Mouse (Mus musculus) spleen, adult 2 months (tissue): ENCODE data around the gene Nkain2. TPM values are rescaled to one million over a fixed set of nuclear protein-coding genes. Genes with fewer than 3 reads are reported as not detected.
"Not testable (repeated sequence)": the region's sequence is repeated elsewhere in the genome, so short reads cannot be mapped to it uniquely, and the experiment has no call there.

Experiments
- DNase-seq, 2 experiments: peaks; one replicate each; pipeline versions ENCODE4 v3.0.0 to v3.0.0-alpha.2; 2012 to 2021; ENCODE audit warnings: low spot score in 2 of 2, low read depth in 1 of 2
- H3K27ac ChIP-seq: fragments of 200-500 bp; 2 replicates; pipeline ENCODE4 v1.5.1; 2012; ENCODE audit warnings: low read length, inconsistent platforms; ENCODE audit not compliant: insufficient read depth
- H3K27me3 ChIP-seq: fragments of 200-500 bp; 2 replicates; pipeline ENCODE4 v1.6.1; 2012; ENCODE audit warnings: mild to moderate bottlenecking, moderate library complexity, low read length, inconsistent platforms; ENCODE audit not compliant: control insufficient read depth, insufficient read depth
- H3K36me3 ChIP-seq: fragments of 200-500 bp; 2 replicates; pipeline ENCODE4 v1.6.1; 2012; ENCODE audit warnings: mild to moderate bottlenecking, low read length, inconsistent platforms; ENCODE audit not compliant: control insufficient read depth, insufficient read depth
- H3K4me1 ChIP-seq: fragments of 200-500 bp; 2 replicates; pipeline ENCODE4 v1.6.1; 2011; ENCODE audit warnings: inconsistent platforms; ENCODE audit not compliant: control insufficient read depth, insufficient read depth, insufficient read length
- H3K4me3 ChIP-seq: fragments of 200-500 bp; 2 replicates; pipeline ENCODE4 v1.5.1; 2011; ENCODE audit warnings: mild to moderate bottlenecking, inconsistent platforms; ENCODE audit not compliant: insufficient read depth, insufficient read length; ENCODE audit errors: extremely low read depth
- CTCF ChIP-seq: fragments of 200-500 bp; IDR thresholded peaks from 2 replicates; pipeline ENCODE4 v1.5.1; 2011; ENCODE audit warnings: mild to moderate bottlenecking, inconsistent platforms; ENCODE audit not compliant: insufficient read depth, insufficient read length, insufficient replicate concordance; ENCODE audit errors: extremely low read depth
- POLR2A ChIP-seq: fragments of 200-500 bp; IDR thresholded peaks from 2 replicates; pipeline ENCODE4 v1.6.1; 2011; ENCODE audit warnings: low read depth, low read length, inconsistent platforms
- WGBS: fragments of 180-500 bp; shearing (Covaris S2); methylation state at CpG from one replicate; pipeline ENCODE4 v1.1.7; 2018; 5-methylcytosine and 5-hydroxymethylcytosine counted together
- polyA plus RNA-seq: library from polyadenylated mRNA; depleted of rRNA; stranded (reverse); fragments of >200 nt; gene quantifications from 2 replicates; pipeline ENCODE4 v1.2.3, GENCODE M21; 2012

Gene Nkain2
- polyA plus RNA-seq, 1 experiment: 0.05 TPM

DNA sequence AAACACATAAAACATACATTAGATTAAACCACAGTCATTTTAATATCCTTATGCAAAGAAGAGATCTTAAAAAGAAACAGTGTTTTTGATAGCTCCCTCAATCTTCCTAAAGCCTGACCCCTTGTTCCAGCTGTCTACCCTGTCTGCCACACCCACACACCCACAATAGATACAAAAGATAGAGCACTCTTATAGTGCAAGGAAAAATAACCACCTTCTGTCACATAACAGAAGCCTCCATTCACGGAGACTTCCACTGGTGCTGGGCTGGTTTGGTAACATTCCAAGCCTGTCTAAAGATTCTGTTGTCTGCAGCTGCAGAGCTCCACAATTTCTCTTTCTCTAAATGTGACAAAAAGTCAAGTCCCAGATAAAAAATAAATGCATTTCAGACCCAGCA is 20.7 kb downstream of the Nkain2 start:
- H3K36me3 ChIP-seq: no peaks in the 10 kb centered on the region
- DNase-seq: no peak
- H3K4me3 ChIP-seq: no peak overlapping the region
- TF ChIP-seq CTCF: no peak
- TF ChIP-seq POLR2A: no peak
- 60% methylated on average over 1 of the region's 1 CpGs for WGBS
- no peaks in the 10 kb centered on the region for H3K4me1 ChIP-seq
- H3K27ac ChIP-seq: no peak overlapping the region
- no peaks in the 10 kb centered on the region for H3K27me3 ChIP-seq

DNA sequence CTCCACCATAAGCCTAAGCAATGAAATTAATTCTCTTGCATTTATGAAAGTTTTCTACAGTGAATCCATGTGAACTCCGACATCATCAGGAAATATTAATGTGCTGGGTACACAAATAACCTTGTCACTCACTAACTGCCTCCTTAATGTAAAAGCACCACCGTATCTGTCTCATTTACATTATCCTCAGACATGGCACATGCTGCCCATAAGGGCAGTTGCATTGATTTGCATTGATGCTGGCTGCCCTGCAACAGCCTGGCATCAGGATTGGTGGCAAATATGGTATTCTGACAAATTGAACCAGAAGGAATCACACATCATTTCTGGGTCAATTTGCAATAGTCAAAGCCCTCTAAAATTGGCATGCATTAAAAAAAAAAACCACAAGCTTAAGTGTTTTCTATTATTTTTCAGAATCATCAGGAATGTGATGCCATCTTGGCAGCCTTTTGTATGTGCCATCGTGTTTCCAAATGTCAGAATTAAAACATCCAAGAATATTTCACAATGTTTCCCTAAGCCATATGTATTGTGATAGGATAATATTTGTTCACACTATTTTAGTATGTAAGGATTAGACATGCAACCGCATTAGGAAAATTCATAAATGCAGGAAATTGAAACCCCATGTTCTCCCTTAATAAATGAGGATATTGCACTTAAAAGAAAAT is 74.9 kb downstream of the Nkain2 start:
- 85% methylated on average over 4 of the region's 4 CpGs for WGBS
- H3K27ac ChIP-seq: no peak overlapping the region
- H3K27me3 ChIP-seq: no peaks in the 10 kb centered on the region
- H3K4me3 ChIP-seq: no peak overlapping the region
- no peak for DNase-seq
- no peak for TF ChIP-seq CTCF
- no peak for TF ChIP-seq POLR2A
- no peaks in the 10 kb centered on the region for H3K36me3 ChIP-seq
- no peaks in the 10 kb centered on the region for H3K4me1 ChIP-seq

DNA sequence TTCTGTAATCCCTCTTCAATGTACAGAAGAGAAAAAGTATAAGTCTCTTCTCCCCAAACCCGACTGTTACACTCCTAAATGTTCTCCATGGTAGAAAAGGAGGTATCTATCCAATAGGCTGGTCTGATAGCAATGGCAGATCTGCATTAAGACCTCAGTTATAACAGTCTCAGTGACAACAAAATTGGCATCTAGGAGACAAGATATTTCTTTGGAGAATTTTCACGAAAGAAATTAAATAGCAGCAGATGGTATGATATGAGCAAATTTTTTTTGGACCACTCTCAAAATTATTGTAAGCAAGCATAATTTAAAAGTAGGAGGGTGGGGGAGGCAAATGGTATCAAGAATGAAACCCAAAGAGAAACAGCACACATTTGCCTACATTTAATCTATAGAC is 94.0 kb downstream of the Nkain2 start:
- H3K4me3 ChIP-seq: no peak overlapping the region
- WGBS: 62% methylated on average over 2 of the region's 2 CpGs
- no peaks in the 10 kb centered on the region for H3K27me3 ChIP-seq
- no peaks in the 10 kb centered on the region for H3K4me1 ChIP-seq
- no peak for DNase-seq
- H3K36me3 ChIP-seq: no peaks in the 10 kb centered on the region
- no peak for TF ChIP-seq CTCF
- no peak for TF ChIP-seq POLR2A
- no peak overlapping the region for H3K27ac ChIP-seq

DNA sequence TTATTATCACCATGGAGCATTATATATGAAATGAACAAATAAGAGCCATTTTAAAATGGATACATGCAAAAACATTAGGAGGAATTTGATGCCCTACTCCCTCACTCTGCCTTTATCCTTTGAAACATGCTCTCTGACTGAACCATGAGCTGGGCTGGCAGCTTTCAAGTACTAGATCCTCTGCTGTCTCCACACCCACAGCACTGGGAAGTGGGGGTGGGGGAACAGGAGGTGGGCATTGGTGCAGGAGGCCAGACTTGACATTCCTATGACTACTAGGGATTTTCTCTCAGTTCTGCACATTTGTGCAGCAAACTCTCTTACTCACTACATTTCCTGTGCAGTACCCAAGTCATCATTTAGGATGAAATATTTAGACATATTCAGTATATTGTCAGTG is 99.7 kb downstream of the Nkain2 start:
- no peaks in the 10 kb centered on the region for H3K4me1 ChIP-seq
- no peaks in the 10 kb centered on the region for H3K27me3 ChIP-seq
- TF ChIP-seq POLR2A: no peak
- TF ChIP-seq CTCF: no peak
- H3K27ac ChIP-seq: no peak overlapping the region
- H3K36me3 ChIP-seq: no peaks in the 10 kb centered on the region
- H3K4me3 ChIP-seq: no peak overlapping the region
- DNase-seq: no peak

DNA sequence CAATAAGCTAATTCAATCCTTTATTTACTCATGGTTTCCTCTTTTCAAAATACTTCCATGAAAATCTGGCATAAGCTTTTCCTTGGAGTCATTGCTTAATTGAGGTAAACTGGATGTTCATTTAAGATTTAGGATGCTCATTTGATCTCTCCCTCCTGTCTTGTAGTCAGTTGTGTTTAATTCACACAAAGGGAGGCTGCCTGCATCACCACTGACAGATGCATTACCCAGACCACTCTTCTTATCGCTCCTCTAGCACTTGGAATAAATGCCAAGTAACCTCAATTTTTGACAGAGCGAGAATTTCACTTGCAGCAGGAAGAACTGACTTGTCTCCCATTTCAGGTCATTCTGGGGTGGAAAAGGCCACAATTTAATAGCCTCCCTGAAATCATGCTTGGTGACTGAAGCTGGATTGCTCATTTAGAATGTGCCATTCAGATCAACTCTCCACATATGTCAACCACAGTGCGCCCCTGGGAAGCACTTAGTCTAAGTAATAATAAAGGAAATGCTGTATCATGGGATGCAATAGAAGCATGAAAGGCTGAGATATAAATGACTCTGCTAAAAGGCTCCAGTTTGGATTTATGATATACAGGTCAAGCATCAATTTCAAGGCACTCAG is 107.4 kb downstream of the Nkain2 start:
- H3K36me3 ChIP-seq: no peaks in the 10 kb centered on the region
- H3K4me1 ChIP-seq: no peaks in the 10 kb centered on the region
- H3K27ac ChIP-seq: no peak overlapping the region
- no peaks in the 10 kb centered on the region for H3K27me3 ChIP-seq
- 84% methylated on average over 3 of the region's 3 CpGs for WGBS
- H3K4me3 ChIP-seq: no peak overlapping the region
- DNase-seq: no peak
- no peak for TF ChIP-seq CTCF
- no peak for TF ChIP-seq POLR2A

DNA sequence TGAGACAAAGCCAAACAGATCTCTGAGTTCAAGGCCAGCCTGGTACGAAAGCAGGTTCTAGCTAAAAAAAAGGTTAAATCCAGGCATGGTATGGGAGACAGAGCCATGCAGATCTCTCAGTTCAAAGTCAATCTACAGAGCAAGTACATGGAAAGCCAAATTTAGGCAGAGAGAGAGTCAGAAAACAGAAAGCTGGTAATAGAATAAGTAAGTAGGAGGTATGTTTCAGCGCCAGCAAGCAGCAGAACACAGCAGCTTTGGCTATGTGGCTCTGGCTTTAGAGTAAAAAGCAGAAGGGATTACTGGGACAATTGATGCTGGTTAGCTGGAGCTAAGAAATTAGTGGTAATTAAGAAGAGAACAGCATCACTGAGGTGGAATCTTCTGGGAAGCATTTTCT is 151.3 kb downstream of the Nkain2 start:
- 77% methylated on average over 2 of the region's 2 CpGs for WGBS
- no peaks in the 10 kb centered on the region for H3K4me1 ChIP-seq
- no peak for DNase-seq
- H3K27ac ChIP-seq: no peak overlapping the region
- H3K4me3 ChIP-seq: no peak overlapping the region
- TF ChIP-seq CTCF (no peak), POLR2A (no peak)
- no peaks in the 10 kb centered on the region for H3K27me3 ChIP-seq
- H3K36me3 ChIP-seq: no peaks in the 10 kb centered on the region

DNA sequence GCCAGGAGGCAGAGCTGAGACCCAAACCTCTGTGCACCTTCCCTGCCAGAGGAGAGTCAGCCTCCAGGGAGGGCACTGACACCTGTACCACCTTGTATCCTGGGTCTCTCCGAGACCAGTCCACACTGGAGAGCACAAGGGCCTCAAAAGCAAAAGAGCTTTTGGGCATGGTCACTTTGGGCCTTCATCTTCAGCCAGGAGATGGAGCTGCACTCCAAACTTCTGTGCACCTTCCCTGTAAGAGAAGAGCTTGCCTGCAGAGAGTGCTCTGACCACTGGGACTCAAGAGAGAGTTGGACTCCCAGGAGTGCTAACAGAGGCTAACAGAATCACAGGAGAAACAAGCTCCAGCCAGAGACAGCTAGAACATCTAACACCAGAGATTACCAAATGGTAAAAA is 183.7 kb downstream of the Nkain2 start:
- not testable (repeated sequence) for H3K4me3 ChIP-seq, H3K27ac ChIP-seq, H3K27me3 ChIP-seq, H3K36me3 ChIP-seq, DNase-seq, H3K4me1 ChIP-seq
- WGBS: 74% methylated on average over 1 of the region's 1 CpGs
